Mouse (Mus musculus) cerebellum, postnatal 10 days (tissue): Measurements from ENCODE around the gene Ncl.

Experiments
- DNase-seq, 2 experiments: peaks; one replicate each; pipeline ENCODE4 v3.0.0; 2021; ENCODE audit warnings: mixed read lengths in 2 of 2

Gene Ncl

DNA sequence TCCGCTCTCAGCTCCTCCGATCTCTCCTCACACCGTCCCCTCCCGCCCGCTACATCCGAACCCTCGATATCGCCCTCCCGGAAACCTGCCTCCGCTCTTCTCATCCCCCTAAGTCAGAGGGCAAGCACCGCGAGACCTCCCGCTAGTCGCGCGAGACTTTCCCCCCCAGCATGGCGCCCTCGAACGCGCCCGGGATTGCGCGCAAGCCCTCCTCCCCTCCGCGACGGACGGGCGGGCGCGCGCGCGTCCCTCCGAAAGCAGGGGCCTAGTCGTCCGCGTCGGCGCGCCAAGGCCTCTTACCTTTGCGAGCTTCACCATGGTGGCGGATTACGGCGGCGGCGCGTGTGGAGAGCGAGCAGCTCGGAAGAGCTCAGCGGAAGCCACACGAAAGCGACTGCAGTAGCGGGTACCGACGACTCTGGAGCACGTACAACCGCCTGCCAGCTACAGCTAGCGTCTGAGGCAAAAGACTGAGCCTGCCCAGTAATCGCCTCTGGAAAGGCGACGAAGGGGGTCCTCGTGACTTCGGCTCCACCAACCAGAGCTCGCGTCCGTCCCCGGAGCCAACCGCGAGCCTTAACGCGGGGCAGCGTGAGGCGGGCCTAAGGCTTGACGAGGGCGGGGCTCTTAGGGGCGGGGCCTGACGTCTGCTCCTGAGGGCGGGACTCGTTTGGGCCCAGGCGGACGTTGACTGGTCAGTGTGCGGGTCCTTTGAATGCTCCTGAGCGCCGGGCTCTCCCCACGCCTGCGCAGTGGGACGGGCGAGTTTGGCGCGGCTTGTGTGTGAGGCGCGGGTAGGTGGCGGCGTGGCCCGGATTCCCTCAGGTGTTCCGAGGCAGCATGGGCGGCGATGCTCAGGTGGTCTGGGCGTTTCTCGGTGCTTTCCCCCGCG is at the start of gene Ncl:
Gene Ncl (minus strand): TSS at position 495 of the 892 bp plus-strand sequence.
- peak; percentile 99 for DNase-seq

GRCm38 (mm10) chr1:86408515-86408914 is 49.3 kb upstream of the Ncl start:
- DNase-seq: no peak

DNA sequence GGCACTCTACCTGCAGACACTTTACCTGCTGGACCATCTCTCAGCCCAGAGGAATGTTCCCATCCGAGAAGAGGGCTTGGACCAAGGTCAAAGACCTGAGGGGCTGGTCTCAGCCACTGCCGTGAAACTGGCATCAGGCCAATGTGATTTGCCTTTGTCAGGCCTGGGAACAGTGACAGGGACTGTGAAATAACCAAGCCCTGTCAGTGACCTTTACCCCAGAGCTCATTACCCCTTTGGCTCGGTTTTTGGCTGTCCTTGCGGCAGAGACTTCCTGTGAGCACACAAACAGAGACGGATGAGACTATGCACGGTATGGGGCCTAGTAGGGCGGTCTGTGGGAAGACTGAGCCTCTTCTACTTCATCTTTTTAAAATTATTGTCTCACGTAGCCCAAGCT is 47.7 kb upstream of the Ncl start:
- DNase-seq: no peak

- no peak for DNase-seq
Measured at GRCm38 (mm10) chr1:86406313-86406712, 47.1 kb upstream of the Ncl start.

DNA sequence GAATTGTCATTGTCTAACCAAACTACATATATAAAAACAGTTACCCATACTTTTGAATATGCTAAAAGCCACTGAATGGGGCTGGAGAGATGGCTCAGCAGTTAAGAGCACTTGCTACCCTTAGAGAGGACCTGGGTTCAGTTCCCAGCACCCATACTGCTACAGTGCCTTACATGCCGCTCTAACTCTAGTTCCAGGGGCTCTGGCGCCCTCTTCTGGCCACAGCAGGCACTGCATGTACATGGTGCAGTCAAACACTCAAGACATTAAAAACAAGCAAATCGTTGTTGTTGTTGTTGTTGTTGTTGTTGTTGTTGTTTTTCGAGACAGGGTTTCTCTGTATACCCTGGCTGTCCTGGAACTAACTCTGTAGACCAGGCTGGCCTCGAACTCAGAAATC is 45.6 kb upstream of the Ncl start:
- no peak for DNase-seq

DNA sequence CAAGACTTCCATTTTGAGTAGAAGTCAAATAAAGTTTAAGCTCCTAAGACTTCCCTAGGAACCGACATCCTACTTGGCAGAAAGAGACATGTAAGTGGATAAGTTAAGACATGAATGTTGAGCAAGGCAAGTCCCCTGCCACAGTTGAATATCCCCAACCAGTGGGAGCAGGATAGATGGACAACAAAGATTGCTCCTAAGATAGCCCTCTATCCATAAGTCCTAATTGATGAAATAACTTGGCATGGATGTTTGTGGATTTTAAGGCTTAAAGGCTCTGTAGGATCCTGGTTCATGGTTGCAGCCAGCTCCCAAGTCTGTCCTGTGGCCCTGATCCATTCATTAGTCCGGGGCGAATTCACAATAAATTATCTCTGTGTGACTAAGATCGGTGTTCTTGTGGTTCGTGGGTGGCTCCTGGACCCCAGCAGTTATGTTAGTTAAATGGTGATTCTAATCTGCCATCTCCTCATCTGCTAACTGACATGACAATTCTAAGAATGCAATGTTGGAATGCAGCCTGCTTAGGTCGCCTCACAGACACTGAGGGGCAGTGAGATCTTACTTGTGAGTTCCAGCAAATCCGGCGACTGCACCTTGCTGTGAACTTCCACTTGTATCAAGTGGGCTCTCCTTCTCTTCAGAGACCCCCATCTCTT is 41.0 kb upstream of the Ncl start:
- DNase-seq: no peak

DNA sequence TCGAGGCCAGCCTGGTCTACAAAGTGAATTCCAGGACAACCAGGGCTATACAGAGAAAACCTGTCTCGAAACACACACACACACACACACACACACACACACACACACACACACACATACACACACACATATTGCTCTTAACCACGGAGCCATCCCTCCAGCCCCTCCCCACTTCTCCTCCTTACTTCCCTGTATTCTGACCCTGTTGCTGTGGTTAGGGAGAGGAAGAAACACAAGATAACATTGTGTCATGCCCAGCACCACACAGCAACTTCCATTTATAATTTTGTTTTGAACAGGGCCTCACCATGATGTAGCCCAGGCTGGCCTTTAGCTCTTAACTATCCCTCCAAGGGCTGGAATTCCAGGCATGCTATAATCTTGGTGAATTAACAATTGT is 40.1 kb upstream of the Ncl start:
- no peak for DNase-seq

- no peak for DNase-seq
Measured at GRCm38 (mm10) chr1:86398222-86398621, 39.0 kb upstream of the Ncl start.

- DNase-seq: no peak
Measured at GRCm38 (mm10) chr1:86397621-86398020, 38.4 kb upstream of the Ncl start.

- no peak for DNase-seq
Measured at GRCm38 (mm10) chr1:86395897-86396296, 36.7 kb upstream of the Ncl start.

DNA sequence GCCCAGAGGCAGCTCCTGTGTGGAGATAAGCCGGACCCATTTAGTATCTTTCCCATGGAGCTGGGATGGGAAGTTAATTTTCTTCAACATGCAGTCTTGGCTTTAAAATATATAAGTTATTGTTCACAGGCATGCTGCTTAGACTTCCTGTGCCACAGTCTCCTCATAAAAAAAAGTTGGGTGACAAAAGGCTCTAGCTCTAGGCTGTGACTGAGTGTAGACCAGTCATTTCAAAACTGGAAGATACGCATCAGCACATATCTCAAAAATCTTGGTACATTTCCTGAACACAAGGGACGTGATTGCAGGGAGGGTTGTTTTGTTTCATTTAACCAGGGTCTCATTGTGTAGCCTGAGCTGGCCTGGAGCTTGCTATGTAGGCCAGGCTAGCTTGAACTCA is 35.0 kb upstream of the Ncl start:
- no peak for DNase-seq

- DNase-seq: no peak
Measured at GRCm38 (mm10) chr1:86393219-86393618, 34.0 kb upstream of the Ncl start.

DNA sequence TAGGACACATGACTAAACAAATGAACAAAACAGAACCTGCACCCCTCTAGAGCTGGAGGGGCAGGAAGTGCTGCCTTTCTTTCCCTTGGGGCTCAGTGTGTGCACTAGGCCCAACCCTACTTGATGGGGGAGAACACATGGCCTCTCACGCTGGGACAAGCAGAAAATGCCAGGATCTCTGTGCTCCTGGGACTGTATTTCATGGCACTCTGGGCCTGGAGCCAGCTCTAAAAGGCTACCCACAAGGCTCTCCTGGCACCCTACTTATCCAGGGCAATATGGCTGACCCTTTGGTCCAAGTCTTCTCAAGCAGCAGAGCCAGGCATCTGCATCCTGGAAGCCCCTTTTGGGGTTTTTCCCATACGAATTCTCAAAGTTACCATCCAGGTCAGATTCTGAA is 32.2 kb upstream of the Ncl start:
- peak; percentile 59 to 69 for DNase-seq

DNA sequence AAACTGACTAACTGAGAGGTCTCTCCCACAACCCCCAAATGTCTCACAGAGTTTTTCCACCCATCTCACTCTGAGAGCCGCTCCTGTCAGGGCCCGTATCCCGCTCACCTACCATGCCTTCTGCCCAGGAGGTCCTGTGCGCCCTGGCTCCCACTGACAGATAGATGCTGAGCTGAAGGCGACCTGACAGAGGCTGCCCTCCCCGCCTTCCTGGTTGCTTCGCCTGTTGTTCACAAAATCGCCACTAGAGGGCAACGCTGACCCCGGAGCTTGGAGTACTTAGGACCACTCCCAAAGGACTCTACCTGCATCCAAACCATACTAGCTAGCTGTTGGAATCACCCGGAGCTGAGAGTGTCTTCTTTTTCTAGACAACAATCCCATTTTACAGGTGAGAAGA is 30.0 kb upstream of the Ncl start:
- peak; percentile 88 to 91 for DNase-seq

DNA sequence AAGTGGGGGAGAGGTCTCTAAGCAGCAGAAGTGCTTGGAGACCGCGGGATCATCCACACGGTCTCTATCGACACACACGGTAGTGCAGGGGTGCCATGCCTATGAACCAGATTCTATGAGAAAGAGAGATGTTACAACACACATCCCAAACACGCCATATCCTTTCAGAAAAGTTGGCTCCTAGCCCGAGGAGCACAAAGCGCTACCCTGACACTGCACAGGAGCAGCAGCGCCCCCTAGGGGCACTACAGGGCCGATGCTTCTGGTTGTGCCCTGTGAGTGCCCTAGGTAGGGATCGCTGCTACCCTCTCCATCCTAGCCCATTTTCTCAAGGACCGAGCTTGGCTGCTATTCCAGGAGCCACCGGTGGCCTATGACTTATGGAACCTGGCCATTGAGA is 21.8 kb upstream of the Ncl start:
- DNase-seq: peak; percentile 60 to 74

GRCm38 (mm10) chr1:86379161-86379569 is 20.0 kb upstream of the Ncl start:
- no peak for DNase-seq

DNA sequence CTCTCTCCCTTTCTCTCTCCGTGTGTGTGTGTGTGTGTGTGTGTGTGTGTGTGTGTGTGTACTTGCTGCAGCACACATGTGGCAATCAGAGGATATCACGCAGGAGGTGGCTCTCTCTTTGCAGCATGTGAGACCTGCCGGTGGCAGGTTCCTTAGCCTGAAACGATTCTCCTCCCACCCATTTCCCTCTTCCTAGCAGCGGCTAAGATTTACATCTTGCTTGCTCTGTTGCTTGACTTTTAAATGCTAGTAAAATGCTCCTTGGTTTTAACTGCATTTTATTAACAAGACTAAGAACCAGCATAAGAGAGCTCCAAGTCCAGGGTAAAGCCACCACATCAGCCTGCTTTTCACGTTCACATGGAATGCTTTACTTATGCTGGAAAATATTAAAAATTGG is 19.5 kb upstream of the Ncl start:
- no peak for DNase-seq

- DNase-seq: peak in 1 of 2 experiments; percentile 21
Measured at GRCm38 (mm10) chr1:86376354-86376753, 17.2 kb upstream of the Ncl start.

DNA sequence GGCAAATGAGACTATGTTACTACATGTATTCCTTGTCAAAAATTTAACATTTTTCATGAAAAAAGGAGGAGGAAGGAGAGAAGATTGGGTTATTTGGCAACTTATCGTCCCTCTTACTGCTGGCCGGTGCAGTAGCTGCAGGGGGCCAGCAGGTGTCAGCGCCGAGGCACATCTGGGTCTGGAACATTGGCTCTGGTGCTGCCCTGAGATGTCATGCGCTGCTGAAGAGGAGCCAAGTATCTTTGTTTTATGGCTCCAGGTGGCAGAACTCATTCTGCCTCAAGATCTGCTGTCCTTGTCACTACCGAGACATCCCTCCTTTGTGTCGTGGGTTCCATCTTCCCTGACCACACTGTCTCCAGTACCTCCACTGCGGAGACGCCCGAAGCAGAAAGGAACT is 12.8 kb upstream of the Ncl start:
- peak; percentile 57 to 62 for DNase-seq

DNA sequence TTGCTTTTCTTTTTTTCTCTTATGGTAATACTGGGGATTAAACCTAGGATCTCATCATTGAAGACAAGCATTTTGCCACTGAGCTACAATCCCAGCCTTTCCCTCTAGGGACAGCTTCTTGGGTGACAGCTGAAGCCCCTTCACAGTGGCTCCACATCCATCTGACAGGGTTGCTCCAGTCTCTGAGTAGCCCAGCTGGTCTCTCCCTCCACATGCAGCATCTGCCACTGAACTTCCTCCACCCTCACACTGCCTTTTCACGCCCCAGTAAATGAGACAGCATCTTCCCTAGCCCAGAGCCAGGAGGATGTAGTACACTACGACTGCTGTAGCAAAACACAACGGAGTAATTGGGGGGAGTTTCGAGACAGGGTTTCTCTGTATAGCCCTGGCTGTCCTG is 8.9 kb upstream of the Ncl start:
- peak in 1 of 2 experiments; percentile 18 for DNase-seq

DNA sequence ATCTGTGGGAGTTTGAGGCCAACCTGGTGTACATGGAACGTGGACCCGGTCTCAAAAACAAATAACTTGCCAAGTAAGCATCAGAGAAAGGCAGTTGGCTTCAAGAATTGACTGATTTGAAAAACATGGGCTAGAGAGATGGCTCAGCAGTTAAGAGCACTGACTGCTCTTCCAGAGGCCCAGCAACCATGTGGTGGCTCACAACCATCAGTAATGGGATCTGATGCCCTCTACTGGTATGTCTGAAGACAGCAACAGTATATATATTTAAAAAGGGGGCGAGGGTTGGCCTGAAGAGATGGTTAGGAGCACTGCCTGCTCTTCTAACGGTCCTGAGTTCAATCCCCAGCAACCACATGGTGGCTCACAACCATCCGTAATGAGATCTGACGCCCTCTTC is 4.5 kb upstream of the Ncl start:
- peak in 1 of 2 experiments; percentile 35 for DNase-seq

- DNase-seq: no peak
Measured at GRCm38 (mm10) chr1:86361852-86362615, 2.8 kb upstream of the Ncl start.

DNA sequence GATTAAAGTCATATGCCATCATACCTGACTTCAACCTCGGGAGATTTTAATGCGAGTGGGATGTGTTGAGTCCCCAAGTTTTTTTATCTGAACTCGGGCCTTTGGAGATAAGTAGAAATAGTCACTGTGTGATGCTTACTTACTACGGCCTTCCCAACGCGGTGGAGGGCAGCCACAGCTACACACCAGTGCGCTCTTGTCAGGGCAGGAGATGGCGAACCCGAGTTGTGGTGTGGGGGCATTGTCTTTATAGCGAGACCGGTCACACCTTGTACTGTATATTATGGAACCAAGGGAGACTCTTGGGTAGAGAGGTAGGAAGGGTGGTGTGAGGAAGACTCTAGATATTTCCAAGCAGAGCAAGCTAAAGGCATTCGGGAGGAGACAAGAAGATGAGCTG is 1.2 kb upstream of the Ncl start:
- DNase-seq: no peak

DNA sequence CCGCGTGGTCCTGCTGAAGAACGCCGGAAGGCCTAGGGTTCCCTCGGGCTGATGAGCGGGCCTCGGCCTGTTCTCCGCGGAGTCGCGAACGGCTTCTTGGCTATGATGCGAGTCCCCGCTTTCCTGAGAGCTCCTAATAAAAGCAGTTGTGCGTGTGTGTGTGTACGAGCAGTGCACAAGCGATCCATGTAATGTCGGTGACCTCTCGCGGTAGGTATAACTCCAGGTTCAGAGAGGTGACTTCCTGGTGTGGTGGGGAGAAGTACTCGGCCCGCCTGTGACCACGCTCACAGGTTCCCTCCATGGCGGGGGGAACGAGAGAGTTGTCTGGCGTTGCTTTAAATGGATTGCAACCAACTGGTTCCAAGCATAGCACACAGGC is 589 bp upstream of the Ncl start:
- DNase-seq: no peak
